Mouse (Mus musculus) hindbrain, postnatal 0 days (tissue): ENCODE data around the gene Ate1. TPM values are rescaled to one million over a fixed set of nuclear protein-coding genes. Genes with fewer than 3 reads are reported as not detected.

ENCODE experiments used
- ATAC-seq: fragments of 200-750 bp; cut with Nextera tagmentation; 2 replicates; pipeline ENCODE4 v1.8.0; 2017; ENCODE audit warnings: mild to moderate bottlenecking, moderate TSS enrichment, moderate library complexity
- DNase-seq: peaks from one replicate; pipeline ENCODE4 v3.0.0-alpha.2; 2015; ENCODE audit warnings: low spot score
- H3K27ac ChIP-seq: fragments of 300-500 bp; sonication (generic); 2 replicates; pipeline ENCODE4 v1.5.1; 2014; ENCODE audit warnings: mild to moderate bottlenecking
- H3K27me3 ChIP-seq: fragments of 300-500 bp; sonication (generic); 2 replicates; pipeline ENCODE4 v1.6.1; 2014; ENCODE audit warnings: low read length, mixed read lengths; ENCODE audit not compliant: insufficient read depth
- H3K36me3 ChIP-seq: fragments of 300-500 bp; sonication (generic); 2 replicates; pipeline ENCODE4 v1.6.1; 2014; ENCODE audit warnings: low read length, mixed read lengths; ENCODE audit not compliant: insufficient read depth
- H3K4me1 ChIP-seq: fragments of 300-500 bp; sonication (generic); 2 replicates; pipeline ENCODE4 v1.6.1; 2014; ENCODE audit warnings: antibody characterized with exemption, low read length, mixed read lengths; ENCODE audit not compliant: insufficient read depth
- H3K4me2 ChIP-seq: fragments of 300-500 bp; sonication (generic); 2 replicates; pipeline ENCODE4 v1.6.1; 2014; ENCODE audit warnings: low read depth, mild to moderate bottlenecking, low read length, moderate library complexity, mixed read lengths
- H3K4me3 ChIP-seq: fragments of 300-500 bp; sonication (generic); 2 replicates; pipeline ENCODE4 v1.5.1; 2014; ENCODE audit warnings: low read length
- H3K9ac ChIP-seq: fragments of 300-500 bp; sonication (generic); replicated peaks from 2 replicates; pipeline ENCODE4 v1.6.1; 2014; ENCODE audit warnings: mild to moderate bottlenecking, low read length, moderate library complexity, mixed read lengths
- H3K9me3 ChIP-seq: fragments of 300-500 bp; sonication (generic); 2 replicates; pipeline ENCODE4 v1.6.1; 2016; ENCODE audit warnings: low read length, mixed read lengths
- CTCF ChIP-seq: IDR thresholded peaks from 2 replicates; pipeline ENCODE4 v1.5.1; 2016; ENCODE audit warnings: antibody characterized with exemption, control low read depth, low read depth
- WGBS: fragments of 180-500 bp; shearing (Covaris S2); extraction: QIAGEN DNeasy Blood & Tissue Kit; methylation state at CpG from one replicate; pipeline ENCODE4 v1.1.7; 2014; 5-methylcytosine and 5-hydroxymethylcytosine counted together
- polyA plus RNA-seq: library from polyadenylated mRNA; unstranded; fragments of >200 nt; fragmentation: Nextera tagmentation; extraction: Ambion mirVana; gene quantifications from 2 replicates; pipeline ENCODE4 v1.2.1, GENCODE M21; 2015
- total RNA-seq: library from RNA; depleted of rRNA; stranded (reverse); fragments of >200 nt; gene quantifications from 2 replicates; pipeline ENCODE4 v1.2.3, GENCODE M21; 2014

Ate1 gene
- total and polyA plus RNA-seq, 2 experiments from 2014 or later = 48.0 to 116 TPM

GRCm38 (mm10) chr7:130527306-130527705, 7.1 kb upstream of the Ate1 start:
- no peak for ATAC-seq
- H3K36me3 ChIP-seq = peaks cover 4% of the 10 kb centered on the region; the same call in 1 of the 2 replicates
- no peaks in the 10 kb centered on the region for H3K9me3 ChIP-seq
- TF ChIP-seq CTCF = no peak
- no peak for DNase-seq
- H3K27me3 ChIP-seq = no peaks in the 10 kb centered on the region
- no peaks in the 10 kb centered on the region for H3K4me1 ChIP-seq
- H3K9ac ChIP-seq = no peak overlapping the region
- H3K4me3 ChIP-seq = no peak overlapping the region
- no peak overlapping the region for H3K4me2 ChIP-seq
- H3K27ac ChIP-seq = no peak overlapping the region
- 79% methylated on average over 9 of the region's 9 CpGs for WGBS

GRCm38 (mm10) chr7:130523451-130523850, 3.3 kb upstream of the Ate1 start:
- WGBS = 95% methylated on average over 8 of the region's 8 CpGs
- DNase-seq (no peak), ATAC-seq (no peak)
- no peak overlapping the region for H3K4me3 ChIP-seq
- no peak overlapping the region for H3K9ac ChIP-seq
- H3K4me1 ChIP-seq = peaks cover 6% of the 10 kb centered on the region; the same call in 1 of the 2 replicates
- no peaks in the 10 kb centered on the region for H3K27me3 ChIP-seq
- no peak overlapping the region for H3K4me2 ChIP-seq
- no peaks in the 10 kb centered on the region for H3K9me3 ChIP-seq
- no peak overlapping the region for H3K27ac ChIP-seq
- TF ChIP-seq CTCF = no peak
- H3K36me3 ChIP-seq = no peaks in the 10 kb centered on the region

DNA sequence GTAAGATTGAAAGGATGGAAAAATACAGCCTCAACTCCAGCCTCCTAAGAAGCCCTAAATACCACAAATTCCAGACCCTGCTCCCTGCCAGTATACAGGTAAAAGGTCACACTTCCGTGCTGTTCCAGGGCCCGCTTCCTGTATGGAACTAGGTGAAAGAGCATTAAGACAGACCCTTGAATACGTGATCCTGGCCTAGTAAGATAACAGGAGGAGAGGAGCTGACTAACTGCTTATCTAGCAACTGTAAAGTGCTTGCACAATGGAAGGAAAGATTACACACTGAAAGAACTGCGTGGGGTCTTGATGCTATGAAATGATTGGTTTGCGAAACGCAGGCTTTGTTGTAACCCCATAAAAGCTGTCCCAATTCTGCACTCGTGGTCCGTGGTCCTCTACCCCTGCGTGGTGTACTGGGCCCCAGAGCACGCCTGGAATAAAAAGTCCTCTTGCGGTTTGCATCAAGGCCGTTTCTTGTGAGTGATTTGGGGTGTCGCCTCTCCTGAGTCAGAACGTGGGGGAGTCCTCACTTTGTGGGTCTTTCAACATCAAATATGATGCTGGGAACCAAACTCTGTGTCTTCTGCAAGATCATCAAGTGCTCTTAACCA, 748 bp upstream of the Ate1 start:
- no peaks in the 10 kb centered on the region for H3K9me3 ChIP-seq
- H3K4me2 ChIP-seq = no peak overlapping the region
- no peak overlapping the region for H3K9ac ChIP-seq
- DNase-seq = no peak
- no peaks in the 10 kb centered on the region for H3K36me3 ChIP-seq
- 0 out of 2 replicates have a peak overlapping the region, but pooled peaks have one; percentile 98 for H3K27ac ChIP-seq
- H3K27me3 ChIP-seq = no peaks in the 10 kb centered on the region
- no peak for ATAC-seq
- no peak for TF ChIP-seq CTCF
- no peak overlapping the region for H3K4me3 ChIP-seq
- 92% methylated on average over 14 of the region's 14 CpGs for WGBS
- peaks cover 9% of the 10 kb centered on the region; the same call in 1 of the 2 replicates for H3K4me1 ChIP-seq

GRCm38 (mm10) chr7:130519096-130520048, 797 bp downstream of the Ate1 start:
- DNase-seq (peak; percentile 100), ATAC-seq (peak; percentile 99)
- peaks cover 9% of the 10 kb centered on the region; the same call in 1 of the 2 replicates for H3K4me1 ChIP-seq
- under 1% methylated on average over 90 of the region's 90 CpGs for WGBS
- peak overlapping the region; percentile 90 for H3K9ac ChIP-seq
- peak; percentile 7; the same call in 1 of the 2 replicates for TF ChIP-seq CTCF
- H3K27ac ChIP-seq = peak overlapping the region; percentile 98
- peak overlapping the region; percentile 83 for H3K4me3 ChIP-seq
- H3K27me3 ChIP-seq = no peaks in the 10 kb centered on the region
- peak overlapping the region; percentile 72 for H3K4me2 ChIP-seq
- H3K36me3 ChIP-seq = no peaks in the 10 kb centered on the region
- H3K9me3 ChIP-seq = no peaks in the 10 kb centered on the region

DNA sequence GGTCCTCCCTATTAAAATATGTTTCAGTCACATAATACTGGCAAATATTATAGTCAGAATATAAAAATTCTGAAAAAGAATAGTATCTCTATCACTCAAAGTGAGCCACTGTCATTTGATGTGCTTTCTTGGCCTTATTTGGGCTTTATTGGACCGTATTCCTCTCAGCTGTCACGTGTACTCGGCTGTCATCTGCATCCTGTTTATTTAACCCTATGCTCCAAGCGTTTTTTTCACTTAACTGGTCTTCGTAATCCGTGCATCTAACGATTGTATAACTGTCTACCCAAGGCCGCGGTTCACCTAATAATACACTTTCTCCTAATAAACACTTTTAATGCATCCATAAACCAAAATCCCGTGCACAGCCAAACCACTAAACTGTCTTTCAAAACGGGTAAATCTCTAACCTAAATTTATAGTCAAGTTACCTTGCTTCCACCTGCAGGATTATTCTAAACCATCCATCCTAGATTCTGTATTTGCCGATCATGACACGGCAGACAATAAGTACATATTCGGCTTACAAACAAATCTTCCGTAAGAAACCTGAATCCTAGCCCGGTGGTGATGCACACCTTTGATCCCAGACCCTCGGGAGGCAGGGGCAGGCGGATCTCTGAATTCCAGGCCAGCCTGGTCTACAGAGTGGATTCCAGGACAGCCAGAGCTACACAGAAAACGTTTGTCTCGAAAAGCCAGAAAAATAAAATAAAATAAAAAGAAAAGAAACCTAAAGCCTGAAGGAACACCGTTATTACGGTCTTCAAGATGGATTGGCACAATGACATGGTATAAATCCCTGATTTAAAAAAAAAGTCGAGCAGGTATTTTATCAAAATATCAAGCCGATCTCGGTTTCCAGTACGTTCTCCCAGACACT, 1.7 kb downstream of the Ate1 start:
- Histone ChIP-seq H3K27ac (peak overlapping the region; percentile 98), H3K27me3 (no peaks in the 10 kb centered on the region), H3K4me3 (peak overlapping the region; percentile 83), H3K9me3 (no peaks in the 10 kb centered on the region), H3K36me3 (no peaks in the 10 kb centered on the region), H3K4me2 (peak overlapping the region; percentile 72), H3K9ac (peak overlapping the region; percentile 90), H3K4me1 (peaks cover 9% of the 10 kb centered on the region; the same call in 1 of the 2 replicates)
- TF ChIP-seq CTCF = no peak
- ATAC-seq (no peak), DNase-seq (peak; percentile 23)
- 37% methylated on average over 26 of the region's 26 CpGs for WGBS

DNA sequence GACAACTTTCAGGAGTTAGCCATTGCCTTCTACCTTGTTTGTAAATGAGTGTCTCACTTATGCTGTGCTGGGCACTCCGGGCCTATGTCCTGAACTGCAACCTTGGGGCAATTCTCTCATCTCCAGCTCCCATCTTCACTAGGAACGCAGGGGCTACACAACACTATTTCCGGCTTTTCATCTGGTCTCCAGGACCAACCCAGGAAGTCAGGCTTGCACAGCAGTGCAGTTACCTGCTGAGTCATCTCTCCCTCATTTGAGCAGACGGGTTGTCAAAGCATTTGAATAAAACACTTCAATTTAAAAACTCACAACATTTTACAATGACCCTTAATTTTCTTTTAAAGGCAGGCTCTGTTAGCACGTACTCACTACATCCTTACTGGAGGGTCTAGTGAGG, 9.9 kb downstream of the Ate1 start:
- 92% methylated on average over 5 of the region's 5 CpGs for WGBS
- H3K4me2 ChIP-seq = no peak overlapping the region
- no peaks in the 10 kb centered on the region for H3K27me3 ChIP-seq
- H3K27ac ChIP-seq = no peak overlapping the region
- H3K9me3 ChIP-seq = no peaks in the 10 kb centered on the region
- no peak overlapping the region for H3K4me3 ChIP-seq
- DNase-seq = no peak
- no peak for ATAC-seq
- TF ChIP-seq CTCF = no peak
- H3K36me3 ChIP-seq = peaks cover 23% of the 10 kb centered on the region
- H3K4me1 ChIP-seq = no peaks in the 10 kb centered on the region
- H3K9ac ChIP-seq = no peak overlapping the region
